Mouse (Mus musculus) adrenal gland, postnatal 10 days (tissue): ENCODE results near the gene Lcat. TPM values are rescaled to one million over a fixed set of nuclear protein-coding genes. Genes with fewer than 3 reads are reported as not detected.
A peak's percentile ranks its signal among the peaks of the same experiment; 100 is the strongest.

Experiments
- DNase-seq: peaks from one replicate; pipeline ENCODE4 v3.0.0; 2021; ENCODE audit warnings: mixed read lengths
- total RNA-seq, 2 experiments: library from RNA; stranded (reverse); gene quantifications; 2 replicates each; pipeline ENCODE4 v1.2.3; 2021

Lcat gene
- total RNA-seq, 2 experiments from 2014 or later, result 39.2 to 89.9 TPM

- DNase-seq, result peak; percentile 76
Observed at GRCm38 (mm10) chr8:105949350-105949749, 6.2 kb upstream of the Lcat start.

GRCm38 (mm10) chr8:105942542-105942941 is 640 bp downstream of the Lcat start:
- no peak for DNase-seq

- no peak for DNase-seq
Observed at GRCm38 (mm10) chr8:105942026-105942425, 1.2 kb downstream of the Lcat start.

- DNase-seq, result peak; percentile 60
Observed at GRCm38 (mm10) chr8:105938306-105938669, 4.9 kb downstream of the Lcat start, which contains the start of gene Psmb10. Gene Psmb10, minus strand, starts transcription at chr8:105938444.

GRCm38 (mm10) chr8:105937496-105938305 is 5.5 kb downstream of the Lcat start:
- peak; percentile 69 for DNase-seq

- DNase-seq, result peak; percentile 92
Observed at GRCm38 (mm10) chr8:105936866-105937475, 6.2 kb downstream of the Lcat start.

GRCm38 (mm10) chr8:105935863-105936603 is 7.1 kb downstream of the Lcat start:
- no peak for DNase-seq

- DNase-seq, result no peak
Observed at GRCm38 (mm10) chr8:105935105-105935504, 8.1 kb downstream of the Lcat start.

- no peak for DNase-seq
Observed at GRCm38 (mm10) chr8:105933762-105934161, 9.4 kb downstream of the Lcat start, which contains the start of gene Ctrl. Gene Ctrl, minus strand, starts transcription at chr8:105933862.

- DNase-seq, result no peak
Observed at GRCm38 (mm10) chr8:105932525-105932924, 10.7 kb downstream of the Lcat start.

- DNase-seq, result no peak
Observed at GRCm38 (mm10) chr8:105931271-105931670, 11.9 kb downstream of the Lcat start.

- peak; percentile 94 for DNase-seq
Observed at GRCm38 (mm10) chr8:105930602-105931001, 12.6 kb downstream of the Lcat start.

GRCm38 (mm10) chr8:105925123-105925522 is 18.1 kb downstream of the Lcat start:
- no peak for DNase-seq

- no peak for DNase-seq
Observed at GRCm38 (mm10) chr8:105919390-105919789, 23.8 kb downstream of the Lcat start.

- no peak for DNase-seq
Observed at GRCm38 (mm10) chr8:105900941-105901616, 42.1 kb downstream of the Lcat start.

- peak; percentile 97 for DNase-seq
Observed at GRCm38 (mm10) chr8:105900180-105900940, 42.8 kb downstream of the Lcat start, which contains the start of gene Pskh1. Gene Pskh1, plus strand, starts transcription at chr8:105900441.

GRCm38 (mm10) chr8:105897801-105898480 is 45.2 kb downstream of the Lcat start:
- DNase-seq, result no peak

GRCm38 (mm10) chr8:105893339-105893738 is 49.8 kb downstream of the Lcat start, which contains the start of gene Nrn1l:
Gene Nrn1l, plus strand, starts transcription at chr8:105893567.
- peak; percentile 79 for DNase-seq

GRCm38 (mm10) chr8:105892432-105892831 is 50.8 kb downstream of the Lcat start:
- DNase-seq, result peak; percentile 48

GRCm38 (mm10) chr8:105890870-105891269 is 52.3 kb downstream of the Lcat start:
- no peak for DNase-seq
